ENCODE assay signal across 22 mouse cellular contexts in the genomic region with DNA sequence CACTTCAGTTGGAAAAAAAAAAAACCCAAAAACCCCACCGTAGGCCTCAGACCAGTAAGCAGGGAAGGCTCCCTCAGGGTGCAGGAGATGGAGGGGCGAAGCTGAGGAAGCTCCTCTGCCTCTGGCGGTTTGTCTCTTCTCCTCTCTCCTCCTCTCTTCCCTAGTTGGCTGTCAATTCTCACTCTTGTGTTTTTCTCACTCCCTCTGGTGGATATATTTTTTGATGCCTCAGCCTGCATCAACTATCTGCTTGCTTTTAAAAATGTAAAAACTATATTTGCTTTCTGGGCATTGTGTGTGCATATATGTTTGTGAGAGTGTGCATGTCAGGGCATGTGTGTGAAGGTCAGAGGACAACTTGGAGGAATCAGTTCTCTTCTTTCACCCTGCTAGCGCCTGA.
DNase-seq lines count a peak whose midpoint lies in the region; ATAC-seq and TF ChIP-seq lines count a peak whose summit lies in the region.
"Had no signal": no experiment of that assay in that cellular context is flagged by ENCODE, and none has a peak within 500 bp of the region (broad histone marks: within the 10 kb centered on the region; RNA-seq: fewer than 3 reads in every experiment).

No protein-coding gene starts in this region.

- peak; percentile 68 for TF ChIP-seq CTCF in forebrain, postnatal 0 days (IDR thresholded peaks at IDR 0.05; ENCODE audit: low read depth)
- TF ChIP-seq CTCF in left cerebral cortex, adult 2 months (IDR thresholded peaks at IDR 0.05), result peak; percentile 35; the same call in 1 of the 2 replicates
- peak; percentile 71 for TF ChIP-seq CTCF in midbrain, postnatal 0 days (IDR thresholded peaks at IDR 0.05)

- intact Hi-C loops in left cerebral cortex, adult 2 months (cut with DNase I), result no loop called here

- peak; percentile 38; the same call in 1 of the 2 replicates for ATAC-seq in forebrain, postnatal 0 days
- ATAC-seq in forebrain, embryonic 15.5 days (replicated peaks), result no peak
- ATAC-seq in midbrain, postnatal 0 days (ENCODE audit: low FRiP score), result no peak
- no peak for ATAC-seq in midbrain, embryonic 13.5 days
- ATAC-seq: liver, embryonic 12.5 days had no signal

- no peak overlapping the region for H3K4me3 ChIP-seq in forebrain, postnatal 0 days (ENCODE audit: low read depth, low read length)
- no peak overlapping the region for H3K4me3 ChIP-seq in forebrain, embryonic 15.5 days
- H3K4me3 ChIP-seq in left cerebral cortex, adult 2 months, result no peak overlapping the region
- no peak overlapping the region for H3K4me3 ChIP-seq in midbrain, postnatal 0 days (ENCODE audit: low read depth, low read length)
- no peak overlapping the region for H3K4me3 ChIP-seq in midbrain, embryonic 13.5 days (replicated peaks)
- H3K4me3 ChIP-seq: forebrain, embryonic 12.5 days; hindbrain, embryonic 12.5 days; liver, embryonic 12.5 days; midbrain, embryonic 15.5 days; neural tube, embryonic 15.5 days; stomach, embryonic 15.5 days had no signal

- 0 out of 2 replicates have a peak, but pooled peaks cover 3% of the 10 kb centered on the region for H3K4me1 ChIP-seq in forebrain, postnatal 0 days (ENCODE audit: insufficient read depth)
- peaks cover 5% of the 10 kb centered on the region for H3K4me1 ChIP-seq in forebrain, embryonic 15.5 days
- H3K4me1 ChIP-seq in midbrain, postnatal 0 days (ENCODE audit: insufficient read depth, low read length), result no peaks in the 10 kb centered on the region
- peaks cover 15% of the 10 kb centered on the region; the same call in 1 of the 2 replicates for H3K4me1 ChIP-seq in midbrain, embryonic 13.5 days (replicated peaks)
- H3K4me1 ChIP-seq: liver, embryonic 12.5 days; midbrain, embryonic 15.5 days; stomach, embryonic 15.5 days had no signal

- no peaks in the 10 kb centered on the region for H3K27me3 ChIP-seq in forebrain, postnatal 0 days (ENCODE audit: insufficient read depth, low read length)
- no peaks in the 10 kb centered on the region for H3K27me3 ChIP-seq in forebrain, embryonic 15.5 days
- no peaks in the 10 kb centered on the region for H3K27me3 ChIP-seq in midbrain, postnatal 0 days (ENCODE audit: insufficient read depth, low read length)
- H3K27me3 ChIP-seq in midbrain, embryonic 13.5 days, result no peaks in the 10 kb centered on the region
- H3K27me3 ChIP-seq: hindbrain, embryonic 12.5 days; midbrain, embryonic 15.5 days; neural tube, embryonic 15.5 days; stomach, embryonic 15.5 days had no signal

- H3K36me3 ChIP-seq in forebrain, postnatal 0 days (ENCODE audit: insufficient read depth), result peaks cover 18% of the 10 kb centered on the region; the same call in 1 of the 2 replicates
- H3K36me3 ChIP-seq in forebrain, embryonic 15.5 days, result no peaks in the 10 kb centered on the region; the same call in 1 of the 2 replicates
- peaks cover 8% of the 10 kb centered on the region for H3K36me3 ChIP-seq in midbrain, postnatal 0 days (ENCODE audit: insufficient read depth, low read length)
- peaks cover 11% of the 10 kb centered on the region; the same call in 1 of the 2 replicates for H3K36me3 ChIP-seq in midbrain, embryonic 13.5 days
- H3K36me3 ChIP-seq: forebrain, embryonic 12.5 days; hindbrain, embryonic 12.5 days; liver, embryonic 12.5 days; midbrain, embryonic 15.5 days; stomach, embryonic 15.5 days had no signal

- no peak overlapping the region for H3K4me2 ChIP-seq in forebrain, postnatal 0 days (ENCODE audit: low read depth)
- no peak overlapping the region for H3K4me2 ChIP-seq in forebrain, embryonic 15.5 days (replicated peaks)
- H3K4me2 ChIP-seq in midbrain, postnatal 0 days (ENCODE audit: low read depth, low read length, poor library complexity, severe bottlenecking), result no peak overlapping the region
- no peak overlapping the region for H3K4me2 ChIP-seq in midbrain, embryonic 13.5 days (replicated peaks)
- H3K4me2 ChIP-seq: forebrain, embryonic 12.5 days; hindbrain, embryonic 12.5 days; liver, embryonic 12.5 days; midbrain, embryonic 15.5 days; neural tube, embryonic 15.5 days; stomach, embryonic 15.5 days had no signal

- no peak overlapping the region for H3K9ac ChIP-seq in forebrain, postnatal 0 days
- H3K9ac ChIP-seq in forebrain, embryonic 15.5 days (replicated peaks), result no peak overlapping the region
- no peak overlapping the region for H3K9ac ChIP-seq in midbrain, postnatal 0 days (replicated peaks; ENCODE audit: low read length, poor library complexity, severe bottlenecking)
- no peak overlapping the region for H3K9ac ChIP-seq in midbrain, embryonic 13.5 days (replicated peaks)
- H3K9ac ChIP-seq: forebrain, embryonic 12.5 days; hindbrain, embryonic 12.5 days; liver, embryonic 12.5 days; midbrain, embryonic 15.5 days; neural tube, embryonic 15.5 days; stomach, embryonic 15.5 days had no signal

- peak; percentile 60 for DNase-seq in forebrain, postnatal 0 days
- DNase-seq in left cerebral cortex, adult 2 months (ENCODE audit: extremely low spot score in 1 of 2, low spot score in 2 of 2), result no peak
- DNase-seq in left cerebral cortex, adult 18-20 months (ENCODE audit: low spot score in 2 of 2), result no peak
- peak; percentile 30 for DNase-seq in midbrain, postnatal 0 days (ENCODE audit: low spot score)
- no peak for DNase-seq in right cerebral cortex, postnatal 25 days
- no peak for DNase-seq in gastrocnemius, postnatal 4 days (ENCODE audit: low spot score in 2 of 2)
- DNase-seq: adrenal gland, postnatal 10 days; B cell, adult 2 months; cerebellum, adult 11 months; cerebellum, postnatal 14 days; gastrocnemius, postnatal 25 days; heart, postnatal 10 days; left cerebral cortex, postnatal 4 days; thymus, adult 2 months had no signal

- WGBS in forebrain, postnatal 0 days, result 42% methylated on average over 4 of the region's 4 CpGs
- 33% methylated on average over 4 of the region's 4 CpGs for WGBS in forebrain, embryonic 15.5 days
- WGBS in midbrain, postnatal 0 days, result 38% methylated on average over 4 of the region's 4 CpGs
- WGBS in midbrain, embryonic 13.5 days, result 58% methylated on average over 4 of the region's 4 CpGs

- no peaks in the 10 kb centered on the region for H3K9me3 ChIP-seq in forebrain, postnatal 0 days (ENCODE audit: low read length)
- no peaks in the 10 kb centered on the region for H3K9me3 ChIP-seq in forebrain, embryonic 15.5 days
- H3K9me3 ChIP-seq in midbrain, postnatal 0 days (ENCODE audit: low read length), result no peaks in the 10 kb centered on the region
- H3K9me3 ChIP-seq in midbrain, embryonic 13.5 days, result no peaks in the 10 kb centered on the region
- H3K9me3 ChIP-seq: forebrain, embryonic 12.5 days; hindbrain, embryonic 12.5 days; liver, embryonic 12.5 days; midbrain, embryonic 15.5 days; neural tube, embryonic 15.5 days; stomach, embryonic 15.5 days had no signal

- H3K27ac ChIP-seq in forebrain, postnatal 0 days (ENCODE audit: low read depth, low read length), result no peak overlapping the region
- no peak overlapping the region for H3K27ac ChIP-seq in forebrain, embryonic 15.5 days (replicated peaks)
- H3K27ac ChIP-seq in left cerebral cortex, adult 2 months, result no peak overlapping the region
- no peak overlapping the region for H3K27ac ChIP-seq in midbrain, postnatal 0 days (ENCODE audit: low read depth, low read length)
- no peak overlapping the region for H3K27ac ChIP-seq in midbrain, embryonic 13.5 days
- H3K27ac ChIP-seq: forebrain, embryonic 12.5 days; hindbrain, embryonic 12.5 days; liver, embryonic 12.5 days; midbrain, embryonic 15.5 days; neural tube, embryonic 15.5 days; stomach, embryonic 15.5 days had no signal

Comparison
In these comparisons a context has a peak if more than half of its experiments do, and no peak if none do; other contexts are left out.
1. DNase-seq: peak in forebrain, postnatal 0 days (single experiment) and midbrain, postnatal 0 days (single experiment); none in left cerebral cortex, adult 2 months (0 of 2), left cerebral cortex, adult 18-20 months (0 of 2), right cerebral cortex, postnatal 25 days (single experiment) and gastrocnemius, postnatal 4 days (0 of 2).
2. Peak in every context shown above with its lines, with median percentiles within 50 percentile points of each other: CTCF ChIP-seq.